Mouse (Mus musculus) intestine, embryonic 14.5 days (tissue): Measurements from ENCODE around the gene Thtpa. TPM values are rescaled to one million over a fixed set of nuclear protein-coding genes. Genes with fewer than 3 reads are reported as not detected.
A peak's percentile ranks its signal among the peaks of the same experiment; 100 is the strongest.

ENCODE experiments used
- ATAC-seq: fragments of 200-750 bp; cut with Nextera tagmentation; replicated peaks from 2 replicates; pipeline ENCODE4 v1.8.0; 2017; ENCODE audit warnings: low read depth, moderate number of reproducible peaks, moderate TSS enrichment, moderate library complexity; ENCODE audit not compliant: low FRiP score, low TSS enrichment
- DNase-seq: peaks from one replicate; pipeline ENCODE4 v3.0.0-alpha.2; 2018; ENCODE audit warnings: low spot score
- H3K27ac ChIP-seq: fragments of 300-500 bp; sonication (generic); 2 replicates; pipeline ENCODE4 v1.5.1; 2014; ENCODE audit warnings: low read depth, mild to moderate bottlenecking, control low read depth
- H3K27me3 ChIP-seq: fragments of 300-500 bp; sonication (generic); replicated peaks from 2 replicates; pipeline ENCODE4 v1.6.1; 2014; ENCODE audit warnings: low read length, control low read depth; ENCODE audit not compliant: control insufficient read depth, insufficient read depth
- H3K36me3 ChIP-seq: fragments of 300-500 bp; sonication (generic); 2 replicates; pipeline ENCODE4 v1.6.1; 2014; ENCODE audit warnings: low read length, control low read depth; ENCODE audit not compliant: control insufficient read depth, insufficient read depth
- H3K4me1 ChIP-seq: fragments of 300-500 bp; sonication (generic); replicated peaks from 2 replicates; pipeline ENCODE4 v1.6.1; 2014; ENCODE audit warnings: low read length, control low read depth, mixed read lengths; ENCODE audit not compliant: control insufficient read depth, insufficient read depth
- H3K4me2 ChIP-seq: fragments of 300-500 bp; sonication (generic); 2 replicates; pipeline ENCODE4 v1.6.1; 2014; ENCODE audit warnings: low read length
- H3K4me3 ChIP-seq: fragments of 300-500 bp; sonication (generic); 2 replicates; pipeline ENCODE4 v1.5.1; 2014; ENCODE audit warnings: low read depth, low read length, control low read depth, mixed read lengths
- H3K9ac ChIP-seq: fragments of 300-500 bp; sonication (generic); 2 replicates; pipeline ENCODE4 v1.6.1; 2014; ENCODE audit warnings: mild to moderate bottlenecking, low read length
- H3K9me3 ChIP-seq: fragments of 300-500 bp; sonication (generic); 2 replicates; pipeline ENCODE4 v1.6.1; 2016; ENCODE audit warnings: low read length, control low read depth; ENCODE audit not compliant: control insufficient read depth
- WGBS: fragments of 180-500 bp; shearing (Covaris S2); extraction: QIAGEN DNeasy Blood & Tissue Kit; methylation state at CpG from one replicate; pipeline ENCODE4 v1.1.7; 2014; 5-methylcytosine and 5-hydroxymethylcytosine counted together
- polyA plus RNA-seq: library from polyadenylated mRNA; unstranded; fragments of >200 nt; fragmentation: Nextera tagmentation; extraction: Ambion mirVana; gene quantifications from 2 replicates; pipeline ENCODE4 v1.2.1, GENCODE M21; 2014

Thtpa gene
- polyA plus RNA-seq, 1 experiment from 2014 or later = 24.0 TPM

GRCm38 (mm10) chr14:55095671-55096070 lies 1.1 kb downstream of the Thtpa start:
- H3K27me3 ChIP-seq = no peaks in the 10 kb centered on the region
- peaks cover 22% of the 10 kb centered on the region for H3K4me1 ChIP-seq
- H3K27ac ChIP-seq = peak overlapping the region; percentile 78; the same call in 1 of the 2 replicates
- H3K36me3 ChIP-seq = peaks cover 21% of the 10 kb centered on the region
- no peak for DNase-seq
- peak overlapping the region; percentile 77 for H3K4me3 ChIP-seq
- WGBS = 56% methylated on average over 12 of the region's 12 CpGs
- ATAC-seq = no peak
- H3K9me3 ChIP-seq = no peaks in the 10 kb centered on the region
- peak overlapping the region; percentile 72 for H3K9ac ChIP-seq
- H3K4me2 ChIP-seq = peak overlapping the region; percentile 84

- Histone ChIP-seq H3K4me2 (peak overlapping the region; percentile 84), H3K9me3 (no peaks in the 10 kb centered on the region), H3K36me3 (peaks cover 23% of the 10 kb centered on the region), H3K27me3 (no peaks in the 10 kb centered on the region), H3K27ac (no peak overlapping the region), H3K9ac (no peak overlapping the region), H3K4me1 (peaks cover 17% of the 10 kb centered on the region), H3K4me3 (no peak overlapping the region)
- DNase-seq (no peak), ATAC-seq (no peak)
- WGBS = 50% methylated on average over 9 of the region's 9 CpGs
Measured at GRCm38 (mm10) chr14:55096573-55097087, 2.0 kb downstream of the Thtpa start.

DNA sequence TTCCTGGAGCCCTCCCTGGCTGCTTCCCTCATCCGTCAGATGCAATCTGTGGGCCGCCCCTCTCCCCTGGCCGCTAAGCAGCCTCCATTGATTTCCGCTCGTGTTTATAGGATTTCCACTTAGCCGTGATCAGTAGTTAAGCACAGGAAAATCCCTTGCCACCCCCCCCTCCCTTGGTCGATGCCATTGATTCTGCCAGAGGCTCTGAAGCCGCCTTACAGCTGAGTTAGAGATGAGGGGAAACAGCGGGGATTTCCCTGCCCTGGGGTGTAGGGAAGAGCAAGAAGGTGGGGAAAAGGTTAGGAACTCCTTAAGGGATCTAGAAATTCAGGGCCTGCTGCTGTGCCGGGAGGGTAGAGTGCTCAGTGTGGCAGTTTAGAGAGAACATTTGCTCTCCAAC lies 3.1 kb downstream of the Thtpa start:
- ATAC-seq (no peak), DNase-seq (no peak)
- 69% methylated on average over 10 of the region's 10 CpGs for WGBS
- no peak overlapping the region for H3K9ac ChIP-seq
- no peak overlapping the region for H3K4me2 ChIP-seq
- H3K9me3 ChIP-seq = no peaks in the 10 kb centered on the region
- no peak overlapping the region for H3K4me3 ChIP-seq
- H3K27ac ChIP-seq = no peak overlapping the region
- H3K27me3 ChIP-seq = no peaks in the 10 kb centered on the region
- H3K36me3 ChIP-seq = peaks cover 23% of the 10 kb centered on the region
- peaks cover 15% of the 10 kb centered on the region for H3K4me1 ChIP-seq

- ATAC-seq = no peak
Measured at GRCm38 (mm10) chr14:55098067-55098466, 3.5 kb downstream of the Thtpa start.

GRCm38 (mm10) chr14:55101592-55101991 lies 7.0 kb downstream of the Thtpa start:
- peaks cover 29% of the 10 kb centered on the region for H3K36me3 ChIP-seq
- peaks cover 9% of the 10 kb centered on the region; the same call in 1 of the 2 replicates for H3K4me1 ChIP-seq
- no peak overlapping the region for H3K27ac ChIP-seq
- WGBS = 53% methylated on average over 4 of the region's 4 CpGs
- no peak for DNase-seq
- H3K4me2 ChIP-seq = no peak overlapping the region
- no peak for ATAC-seq
- no peaks in the 10 kb centered on the region for H3K27me3 ChIP-seq
- H3K9me3 ChIP-seq = no peaks in the 10 kb centered on the region
- no peak overlapping the region for H3K9ac ChIP-seq
- H3K4me3 ChIP-seq = no peak overlapping the region

More at GRCm38 (mm10) chr14:55098067-55098466, 3.5 kb downstream of the Thtpa start:
- no peak for DNase-seq
- no peaks in the 10 kb centered on the region for H3K9me3 ChIP-seq
- peaks cover 15% of the 10 kb centered on the region for H3K4me1 ChIP-seq
- peaks cover 23% of the 10 kb centered on the region for H3K36me3 ChIP-seq
- no peaks in the 10 kb centered on the region for H3K27me3 ChIP-seq
- WGBS = 65% methylated on average over 4 of the region's 4 CpGs
- no peak overlapping the region for H3K9ac ChIP-seq
- H3K4me2 ChIP-seq = no peak overlapping the region
- no peak overlapping the region for H3K4me3 ChIP-seq
- no peak overlapping the region for H3K27ac ChIP-seq

- WGBS = 83% methylated on average over 15 of the region's 15 CpGs
- ATAC-seq = no peak
Measured at GRCm38 (mm10) chr14:55102253-55102785, 7.7 kb downstream of the Thtpa start.

DNA sequence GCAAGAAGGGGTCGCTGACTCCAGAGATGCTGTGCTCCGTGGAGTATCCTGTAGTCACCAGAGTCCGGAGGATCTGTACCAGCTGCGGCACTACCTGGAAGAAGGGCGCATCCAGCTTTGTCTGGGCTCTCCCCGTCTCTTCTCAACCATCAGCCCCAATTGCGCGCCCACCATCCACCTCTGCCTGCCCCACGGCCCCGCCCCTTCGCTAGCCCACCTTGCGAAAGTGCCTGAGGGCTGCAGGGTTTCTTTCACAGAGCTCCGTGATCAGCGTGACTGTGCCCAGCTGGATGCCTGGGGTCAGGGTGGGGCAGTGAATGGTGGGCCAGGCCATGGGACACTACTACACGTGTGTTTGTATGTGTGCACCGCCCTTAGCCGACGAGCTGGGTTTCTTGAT lies 9.8 kb downstream of the Thtpa start:
- Histone ChIP-seq H3K4me2 (no peak overlapping the region), H3K9ac (no peak overlapping the region), H3K4me1 (peaks cover 30% of the 10 kb centered on the region), H3K4me3 (no peak overlapping the region), H3K27me3 (peaks cover 4% of the 10 kb centered on the region; the same call in 1 of the 2 replicates), H3K9me3 (no peaks in the 10 kb centered on the region), H3K27ac (no peak overlapping the region), H3K36me3 (peaks cover 9% of the 10 kb centered on the region)
- WGBS = 84% methylated on average over 18 of the region's 18 CpGs
- no peak for DNase-seq
- ATAC-seq = no peak

More at GRCm38 (mm10) chr14:55102253-55102785, 7.7 kb downstream of the Thtpa start:
- DNase-seq = no peak
- Histone ChIP-seq H3K9me3 (no peaks in the 10 kb centered on the region), H3K36me3 (peaks cover 27% of the 10 kb centered on the region), H3K4me1 (peaks cover 9% of the 10 kb centered on the region), H3K27ac (no peak overlapping the region), H3K9ac (no peak overlapping the region), H3K27me3 (no peaks in the 10 kb centered on the region), H3K4me3 (no peak overlapping the region), H3K4me2 (no peak overlapping the region)

GRCm38 (mm10) chr14:55105386-55105785 lies 10.8 kb downstream of the Thtpa start:
- peak; percentile 59 for DNase-seq
- Histone ChIP-seq H3K4me3 (peak overlapping the region; percentile 57), H3K27ac (0 out of 2 replicates have a peak overlapping the region, but pooled peaks have one; percentile 61), H3K27me3 (peaks cover 8% of the 10 kb centered on the region; the same call in 1 of the 2 replicates), H3K9me3 (no peaks in the 10 kb centered on the region), H3K4me2 (peak overlapping the region; percentile 99), H3K9ac (peak overlapping the region; percentile 56; the same call in 1 of the 2 replicates), H3K36me3 (peaks cover 9% of the 10 kb centered on the region), H3K4me1 (peaks cover 32% of the 10 kb centered on the region)
- ATAC-seq = no peak
- 5% methylated on average over 7 of the region's 7 CpGs for WGBS
